Mouse (Mus musculus) heart, embryonic 13.5 days (tissue): Measurements from ENCODE around the gene Fam214a. TPM values are rescaled to one million over a fixed set of nuclear protein-coding genes. Genes with fewer than 3 reads are reported as not detected.

Experiments used
- ATAC-seq: fragments of 200-750 bp; cut with Nextera tagmentation; 2 replicates; pipeline ENCODE4 v1.8.0; 2017; ENCODE audit warnings: moderate TSS enrichment; ENCODE audit not compliant: insufficient number of reproducible peaks, low FRiP score, low TSS enrichment; ENCODE audit errors: extremely low read depth
- H3K27ac ChIP-seq: fragments of 300-500 bp; sonication (generic); replicated peaks from 2 replicates; pipeline ENCODE4 v1.5.1; 2015; ENCODE audit warnings: moderate library complexity, mild to moderate bottlenecking, inconsistent platforms
- H3K27me3 ChIP-seq: fragments of 300-500 bp; sonication (generic); replicated peaks from 2 replicates; pipeline ENCODE4 v1.6.1; 2015; ENCODE audit warnings: mild to moderate bottlenecking, inconsistent platforms
- H3K36me3 ChIP-seq: fragments of 300-500 bp; sonication (generic); 2 replicates; pipeline ENCODE4 v1.6.1; 2015; ENCODE audit warnings: mild to moderate bottlenecking, inconsistent platforms
- H3K4me1 ChIP-seq: fragments of 300-500 bp; sonication (generic); 2 replicates; pipeline ENCODE4 v1.6.1; 2015; ENCODE audit warnings: inconsistent platforms
- H3K4me2 ChIP-seq: fragments of 300-500 bp; sonication (generic); 2 replicates; pipeline ENCODE4 v1.6.1; 2015; ENCODE audit warnings: inconsistent platforms, mild to moderate bottlenecking, moderate library complexity
- H3K4me3 ChIP-seq: fragments of 300-500 bp; sonication (generic); 2 replicates; pipeline ENCODE4 v1.5.1; 2015; ENCODE audit warnings: moderate library complexity, mild to moderate bottlenecking, inconsistent platforms
- H3K9ac ChIP-seq: fragments of 300-500 bp; sonication (generic); 2 replicates; pipeline ENCODE4 v1.6.1; 2015; ENCODE audit warnings: inconsistent platforms, mild to moderate bottlenecking, moderate library complexity
- H3K9me3 ChIP-seq: fragments of 300-500 bp; sonication (generic); 2 replicates; pipeline ENCODE4 v1.6.1; 2016; ENCODE audit warnings: inconsistent platforms
- WGBS: fragments of 180-500 bp; shearing (Covaris S2); methylation state at CpG from one replicate; pipeline ENCODE4 v1.1.7; 2015; ENCODE audit warnings: mixed read lengths; 5-methylcytosine and 5-hydroxymethylcytosine counted together
- polyA plus RNA-seq: library from polyadenylated mRNA; unstranded; fragments of >200 nt; fragmentation: Nextera tagmentation; extraction: Ambion mirVana; gene quantifications from 2 replicates; pipeline ENCODE4 v1.2.1, GENCODE M21; 2015

Gene Fam214a
- polyA plus RNA-seq, 1 experiment from 2014 or later: 10.5 TPM

- peaks cover 23% of the 10 kb centered on the region for H3K4me1 ChIP-seq
- H3K27me3 ChIP-seq: no peaks in the 10 kb centered on the region
- WGBS: 6% methylated on average over 31 of the region's 31 CpGs
- H3K9ac ChIP-seq: peak overlapping the region; percentile 94
- H3K4me3 ChIP-seq: peak overlapping the region; percentile 93
- ATAC-seq: peak; percentile 56; the same call in 1 of the 2 replicates
- H3K36me3 ChIP-seq: peaks cover 11% of the 10 kb centered on the region
- no peaks in the 10 kb centered on the region for H3K9me3 ChIP-seq
- peak overlapping the region; percentile 98 for H3K27ac ChIP-seq
- peak overlapping the region; percentile 91 for H3K4me2 ChIP-seq
Observed at GRCm38 (mm10) chr9:74953265-74953958, 728 bp downstream of the Fam214a start.

- H3K4me1 ChIP-seq: peaks cover 23% of the 10 kb centered on the region
- peak overlapping the region; percentile 93 for H3K4me3 ChIP-seq
- H3K9ac ChIP-seq: peak overlapping the region; percentile 94
- H3K36me3 ChIP-seq: peaks cover 13% of the 10 kb centered on the region
- WGBS: 44% methylated on average over 2 of the region's 2 CpGs
- no peak for ATAC-seq
- H3K9me3 ChIP-seq: no peaks in the 10 kb centered on the region
- peak overlapping the region; percentile 98 for H3K27ac ChIP-seq
- H3K27me3 ChIP-seq: no peaks in the 10 kb centered on the region
- H3K4me2 ChIP-seq: peak overlapping the region; percentile 91
Observed at GRCm38 (mm10) chr9:74953959-74954279, 1.2 kb downstream of the Fam214a start.

- Histone ChIP-seq H3K9me3 (no peaks in the 10 kb centered on the region), H3K4me3 (peak overlapping the region; percentile 93; the same call in 1 of the 2 replicates), H3K27me3 (no peaks in the 10 kb centered on the region), H3K4me1 (peaks cover 23% of the 10 kb centered on the region), H3K4me2 (peak overlapping the region; percentile 91), H3K27ac (no peak overlapping the region), H3K36me3 (peaks cover 16% of the 10 kb centered on the region), H3K9ac (peak overlapping the region; percentile 94; the same call in 1 of the 2 replicates)
- WGBS: 83% methylated on average over 2 of the region's 2 CpGs
- no peak for ATAC-seq
Observed at GRCm38 (mm10) chr9:74954387-74954786, 1.7 kb downstream of the Fam214a start.

DNA sequence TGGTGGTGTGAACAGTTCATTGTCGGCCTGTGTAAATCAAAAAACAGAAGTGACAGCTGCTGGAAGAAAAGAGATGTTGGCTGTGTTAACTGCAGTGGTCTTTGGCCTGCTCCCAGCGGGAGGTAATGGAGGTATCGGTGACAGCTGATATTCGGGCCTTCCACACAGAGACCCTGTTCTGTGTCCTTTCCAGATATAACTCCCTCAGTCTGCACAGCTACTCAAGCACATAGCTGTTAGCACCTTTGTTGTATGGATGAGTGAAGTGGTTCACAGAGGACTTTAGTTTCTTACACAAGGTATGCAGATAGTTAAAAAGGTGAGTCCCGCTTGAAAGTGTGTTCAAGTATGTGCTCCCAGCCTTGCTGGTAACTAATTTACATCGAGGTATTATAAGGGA is 7.9 kb downstream of the Fam214a start:
- Histone ChIP-seq H3K9me3 (no peaks in the 10 kb centered on the region), H3K4me1 (peaks cover 12% of the 10 kb centered on the region), H3K4me3 (no peak overlapping the region), H3K9ac (no peak overlapping the region), H3K27ac (peak overlapping the region; percentile 51), H3K27me3 (no peaks in the 10 kb centered on the region), H3K36me3 (peaks cover 24% of the 10 kb centered on the region), H3K4me2 (peak overlapping the region; percentile 41)
- ATAC-seq: no peak
- WGBS: 30% methylated on average over 6 of the region's 6 CpGs

- peak overlapping the region; percentile 41 for H3K4me2 ChIP-seq
- 21% methylated on average over 14 of the region's 14 CpGs for WGBS
- H3K9me3 ChIP-seq: no peaks in the 10 kb centered on the region
- no peak overlapping the region for H3K4me3 ChIP-seq
- H3K9ac ChIP-seq: no peak overlapping the region
- no peak for ATAC-seq
- H3K27me3 ChIP-seq: no peaks in the 10 kb centered on the region
- H3K36me3 ChIP-seq: peaks cover 19% of the 10 kb centered on the region
- peaks cover 16% of the 10 kb centered on the region for H3K4me1 ChIP-seq
- peak overlapping the region; percentile 51 for H3K27ac ChIP-seq
Observed at GRCm38 (mm10) chr9:74961073-74961575, 8.4 kb downstream of the Fam214a start.

DNA sequence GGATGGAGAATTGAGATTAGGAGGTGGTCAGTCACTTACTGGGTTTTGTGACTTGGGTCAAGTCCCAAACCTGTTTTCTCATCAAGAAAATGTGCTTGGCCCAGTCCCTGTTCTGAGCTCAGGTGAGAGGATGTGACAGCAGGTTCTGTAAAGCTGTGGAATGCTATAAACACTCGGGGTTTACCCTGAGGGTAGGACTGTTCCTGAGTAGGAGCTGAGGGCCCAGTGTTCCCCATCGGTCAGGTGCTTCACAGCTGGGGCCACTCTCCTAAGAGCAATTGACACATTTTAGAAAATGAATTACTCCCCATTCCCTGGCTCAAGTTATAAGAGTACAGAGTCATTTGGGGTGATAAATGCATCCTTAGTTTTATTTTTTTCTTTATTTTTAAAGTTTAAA is 11.3 kb downstream of the Fam214a start:
- H3K4me1 ChIP-seq: peaks cover 21% of the 10 kb centered on the region
- H3K4me2 ChIP-seq: no peak overlapping the region
- H3K27me3 ChIP-seq: no peaks in the 10 kb centered on the region
- no peak overlapping the region for H3K9ac ChIP-seq
- H3K9me3 ChIP-seq: no peaks in the 10 kb centered on the region
- peaks cover 11% of the 10 kb centered on the region; the same call in 1 of the 2 replicates for H3K36me3 ChIP-seq
- H3K27ac ChIP-seq: no peak overlapping the region
- no peak for ATAC-seq
- H3K4me3 ChIP-seq: no peak overlapping the region
- WGBS: 74% methylated on average over 2 of the region's 2 CpGs

DNA sequence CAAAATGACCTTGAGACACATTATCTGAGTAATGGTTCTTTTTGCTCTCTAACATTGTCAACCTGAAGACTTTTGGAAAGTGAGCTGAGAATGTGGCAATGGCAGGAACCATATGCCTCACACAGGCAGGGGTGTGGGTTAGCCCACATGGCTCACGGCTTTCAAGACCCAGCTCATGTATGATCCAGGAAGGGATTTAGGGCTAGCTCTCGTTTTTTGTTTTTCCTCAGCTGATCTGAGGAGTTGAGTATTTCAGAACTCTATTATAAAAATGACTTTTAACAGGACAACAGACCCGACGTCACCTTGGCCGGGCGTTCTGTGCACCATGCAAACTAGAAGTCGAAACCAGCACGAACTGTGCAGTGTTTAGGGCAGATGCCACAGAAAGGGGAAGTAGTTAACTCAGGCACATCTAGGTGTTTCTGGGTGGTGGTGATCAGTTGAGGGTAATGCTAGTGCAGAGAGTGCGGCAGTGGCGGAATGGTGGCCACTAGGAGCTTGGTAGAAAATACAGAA is 12.2 kb downstream of the Fam214a start:
- 87% methylated on average over 10 of the region's 10 CpGs for WGBS
- H3K9me3 ChIP-seq: no peaks in the 10 kb centered on the region
- ATAC-seq: no peak
- no peaks in the 10 kb centered on the region for H3K27me3 ChIP-seq
- H3K4me3 ChIP-seq: no peak overlapping the region
- H3K27ac ChIP-seq: no peak overlapping the region
- H3K36me3 ChIP-seq: 0 out of 2 replicates have a peak, but pooled peaks cover 4% of the 10 kb centered on the region
- peaks cover 21% of the 10 kb centered on the region for H3K4me1 ChIP-seq
- H3K4me2 ChIP-seq: no peak overlapping the region
- H3K9ac ChIP-seq: no peak overlapping the region

- WGBS: 30% methylated on average over 4 of the region's 4 CpGs
- H3K4me3 ChIP-seq: no peak overlapping the region
- H3K36me3 ChIP-seq: 0 out of 2 replicates have a peak, but pooled peaks cover 4% of the 10 kb centered on the region
- peaks cover 17% of the 10 kb centered on the region for H3K4me1 ChIP-seq
- H3K9ac ChIP-seq: no peak overlapping the region
- no peaks in the 10 kb centered on the region for H3K9me3 ChIP-seq
- no peaks in the 10 kb centered on the region for H3K27me3 ChIP-seq
- H3K4me2 ChIP-seq: no peak overlapping the region
- no peak for ATAC-seq
- no peak overlapping the region for H3K27ac ChIP-seq
Observed at GRCm38 (mm10) chr9:74966200-74966599, 13.5 kb downstream of the Fam214a start.

GRCm38 (mm10) chr9:74968647-74969428 is 16.2 kb downstream of the Fam214a start:
- H3K4me1 ChIP-seq: peaks cover 26% of the 10 kb centered on the region
- no peak overlapping the region for H3K27ac ChIP-seq
- H3K36me3 ChIP-seq: no peaks in the 10 kb centered on the region
- 85% methylated on average over 8 of the region's 8 CpGs for WGBS
- no peaks in the 10 kb centered on the region for H3K27me3 ChIP-seq
- H3K9ac ChIP-seq: no peak overlapping the region
- H3K9me3 ChIP-seq: no peaks in the 10 kb centered on the region
- ATAC-seq: no peak
- H3K4me2 ChIP-seq: no peak overlapping the region
- no peak overlapping the region for H3K4me3 ChIP-seq

DNA sequence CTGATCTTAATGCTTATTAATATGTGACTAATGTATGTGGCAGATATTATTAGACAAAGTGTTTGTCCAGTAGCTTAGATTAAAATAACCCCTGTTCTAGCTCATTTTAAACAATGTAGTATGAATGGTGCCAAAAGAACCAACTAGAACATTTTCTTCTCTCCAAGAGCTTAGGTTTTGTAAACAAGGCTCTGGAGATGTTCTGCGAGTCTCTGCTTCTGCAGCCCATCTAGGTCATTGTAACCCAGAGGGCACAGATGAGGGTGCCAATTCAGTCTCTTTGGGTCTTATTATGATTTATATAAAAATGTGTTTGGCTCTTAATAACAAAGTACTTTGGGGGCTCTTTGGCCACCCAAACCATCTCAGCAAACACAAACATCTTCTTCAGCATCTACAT is 17.9 kb downstream of the Fam214a start:
- no peak overlapping the region for H3K4me2 ChIP-seq
- WGBS: 82% methylated on average over 1 of the region's 1 CpGs
- ATAC-seq: no peak
- no peak overlapping the region for H3K27ac ChIP-seq
- no peak overlapping the region for H3K9ac ChIP-seq
- no peaks in the 10 kb centered on the region for H3K27me3 ChIP-seq
- no peaks in the 10 kb centered on the region for H3K9me3 ChIP-seq
- H3K4me1 ChIP-seq: peaks cover 43% of the 10 kb centered on the region
- no peaks in the 10 kb centered on the region for H3K36me3 ChIP-seq
- H3K4me3 ChIP-seq: no peak overlapping the region

DNA sequence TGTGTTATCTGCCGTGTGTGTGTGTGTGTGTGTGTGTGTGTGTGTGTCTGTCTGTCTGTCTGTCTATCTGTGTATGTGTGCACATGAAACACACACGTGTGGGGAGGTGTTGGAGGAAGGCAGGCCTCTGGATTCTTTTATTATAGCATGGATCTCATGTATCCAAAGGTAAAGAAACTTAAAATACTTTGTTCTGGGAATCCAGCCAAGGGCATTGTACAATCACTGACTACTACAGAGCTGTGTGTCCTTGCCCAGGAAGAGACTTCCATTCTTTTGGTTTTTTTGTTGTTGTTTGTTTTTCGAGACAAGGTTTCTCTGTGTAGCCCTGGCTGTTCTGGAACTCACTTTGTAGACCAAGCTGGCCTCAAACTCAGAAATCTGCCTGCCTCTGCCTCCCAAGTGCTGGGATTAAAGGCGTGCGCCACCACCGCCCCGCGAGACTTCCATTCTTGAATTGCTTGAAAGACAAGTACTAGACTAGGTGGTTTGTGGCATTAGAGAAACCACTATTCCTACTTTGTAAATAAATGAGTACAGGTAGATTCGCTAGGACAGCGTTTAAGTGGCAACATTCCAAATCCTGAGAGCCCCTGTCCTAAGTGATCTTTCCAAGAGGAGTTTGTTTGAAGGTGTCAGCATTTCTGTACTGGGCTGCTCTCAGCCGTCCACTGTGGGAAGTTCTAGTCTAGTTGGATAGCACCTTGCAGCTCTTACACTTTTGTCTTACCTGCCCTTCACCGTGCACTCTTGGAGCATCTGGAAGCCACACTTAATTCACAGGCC is 18.7 kb downstream of the Fam214a start:
- Histone ChIP-seq H3K4me3 (no peak overlapping the region), H3K36me3 (no peaks in the 10 kb centered on the region), H3K4me1 (peaks cover 38% of the 10 kb centered on the region), H3K9ac (no peak overlapping the region), H3K4me2 (no peak overlapping the region), H3K27me3 (no peaks in the 10 kb centered on the region), H3K27ac (no peak overlapping the region), H3K9me3 (no peaks in the 10 kb centered on the region)
- 80% methylated on average over 12 of the region's 12 CpGs for WGBS
- no peak for ATAC-seq
